Mouse (Mus musculus) cerebellum, adult (tissue): ENCODE results near the gene Tpp2.
"Not testable (repeated sequence)": the region's sequence is repeated elsewhere in the genome, so short reads cannot be mapped to it uniquely, and the experiment has no call there.

Source experiments
- ATAC-seq: cut with Nextera tagmentation; 2 replicates; pipeline ENCODE4 v1.9.2; 2017; ENCODE audit warnings: mild to moderate bottlenecking, moderate library complexity, mixed read lengths; ENCODE audit not compliant: insufficient number of reproducible peaks, low FRiP score, low TSS enrichment

Gene Tpp2

DNA sequence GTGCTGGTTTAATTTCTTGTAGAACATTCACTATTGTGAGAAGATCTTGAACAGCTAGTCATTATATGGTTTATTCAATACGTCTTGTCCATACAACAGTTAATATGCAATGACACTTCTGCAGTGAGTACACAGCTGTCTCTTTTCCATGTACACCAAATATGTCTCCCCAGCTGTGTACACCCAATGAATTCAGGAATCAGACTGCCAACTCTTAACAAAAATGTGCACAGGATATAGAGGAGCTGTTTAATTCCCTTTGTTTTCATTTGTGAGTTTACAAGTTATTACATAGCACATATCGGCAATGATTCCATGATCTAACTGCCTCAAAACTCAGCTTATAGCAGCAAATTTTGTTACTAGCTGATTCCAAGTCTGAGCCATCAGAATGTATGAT is 71.1 kb downstream of the Tpp2 start:
- ATAC-seq, result no peak

DNA sequence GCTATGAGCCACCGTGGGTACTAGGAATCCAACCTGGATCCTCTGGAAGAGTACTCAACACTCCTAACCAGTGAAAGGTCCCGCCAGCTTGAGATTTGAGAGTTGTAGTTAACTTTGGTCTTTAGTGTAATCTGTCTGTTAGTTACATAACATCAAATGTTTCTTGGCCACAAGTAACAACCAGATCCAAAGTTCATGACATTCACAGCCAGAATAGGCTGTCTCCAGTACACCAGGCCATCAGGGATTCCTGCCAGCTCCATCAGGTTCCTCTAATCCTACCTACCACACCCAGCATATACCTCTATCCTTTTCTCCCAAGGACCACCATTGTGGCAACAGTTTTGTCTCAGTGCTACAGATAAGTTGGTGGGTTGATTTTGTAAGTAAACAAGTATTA is 82.1 kb downstream of the Tpp2 start:
- ATAC-seq, result no peak

DNA sequence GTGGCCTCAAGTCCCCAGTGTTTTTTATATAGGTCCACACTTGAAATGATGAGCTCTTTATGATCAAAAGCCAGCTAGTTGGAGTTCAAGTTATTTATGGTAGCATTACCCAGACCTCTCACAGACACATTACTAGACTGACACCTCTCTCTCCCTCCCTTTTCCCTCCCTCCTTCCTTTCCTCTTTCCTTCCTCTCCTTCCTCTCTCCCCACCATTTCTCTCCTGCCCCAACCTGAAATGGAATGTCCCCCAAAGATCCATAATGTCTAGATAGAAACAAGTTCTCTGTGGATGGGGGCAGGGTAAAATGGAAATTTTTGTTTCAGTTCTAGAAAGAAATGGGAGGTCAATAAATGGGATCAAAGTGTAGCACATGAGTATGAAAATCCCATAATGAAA is 86.5 kb downstream of the Tpp2 start, which contains the start of gene Mettl21c:
TSS of gene Mettl21c (minus strand) at position 101 of the 400 bp plus-strand sequence.
- no peak for ATAC-seq

DNA sequence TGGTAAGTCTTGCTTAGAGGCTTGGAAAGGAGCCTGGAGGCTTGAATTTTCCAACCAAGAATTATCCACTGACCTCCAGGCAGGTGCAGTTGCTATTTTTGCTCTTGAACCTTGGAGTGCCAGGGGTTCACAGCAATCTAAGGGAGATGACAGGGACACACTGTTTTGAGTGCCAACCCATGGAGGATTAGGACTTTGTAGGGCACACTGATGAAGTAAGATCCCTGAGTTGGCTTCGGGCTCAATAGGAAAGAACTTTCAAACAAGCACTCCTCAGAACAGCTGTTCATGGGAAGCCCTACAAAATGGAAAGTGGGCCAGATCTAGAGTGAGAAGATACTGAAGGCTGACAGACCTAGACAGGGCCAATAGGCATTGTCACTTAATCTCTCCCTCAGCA is 89.2 kb downstream of the Tpp2 start:
- no peak for ATAC-seq

DNA sequence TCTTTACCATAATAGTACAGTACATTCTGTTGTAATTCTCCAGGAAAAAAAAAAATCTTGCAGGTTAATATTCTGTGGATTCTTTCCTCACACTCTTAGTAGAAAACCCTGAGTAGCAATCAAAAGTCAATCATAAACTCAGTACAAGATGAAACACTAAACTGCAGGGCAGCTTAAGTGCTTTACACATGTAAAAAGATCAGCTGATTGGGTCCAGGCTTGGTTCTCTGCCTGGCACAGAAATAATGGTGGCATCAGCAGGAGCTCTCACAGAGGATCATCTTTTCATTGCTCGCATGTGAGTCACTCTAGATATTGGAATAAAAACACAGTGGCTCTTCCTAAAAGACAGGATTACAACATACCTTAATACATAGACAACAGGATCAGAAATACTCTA is 94.2 kb downstream of the Tpp2 start:
- no peak for ATAC-seq

DNA sequence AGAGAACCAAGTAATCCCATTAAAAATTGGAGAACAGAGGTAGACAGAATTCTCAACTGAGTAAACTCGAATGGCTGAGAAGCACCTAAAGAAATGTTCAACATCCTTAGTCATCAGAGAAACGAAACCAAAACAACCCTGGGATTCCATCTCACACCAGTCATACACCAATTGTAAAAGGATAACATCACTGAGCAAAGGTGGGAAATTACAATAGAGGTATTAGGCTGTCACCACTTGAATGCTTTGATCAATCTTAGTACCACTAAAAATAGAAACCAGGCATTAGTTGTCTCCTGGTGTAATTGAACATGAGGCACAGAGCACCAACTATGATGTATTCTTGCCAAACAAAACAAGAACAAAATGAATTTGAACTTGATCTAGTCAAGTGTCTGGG is 98.8 kb downstream of the Tpp2 start:
- no peak for ATAC-seq

GRCm38 (mm10) chr1:44032948-44033347 is 99.5 kb downstream of the Tpp2 start:
- ATAC-seq, result no peak

GRCm38 (mm10) chr1:44041797-44042554 is 108.5 kb downstream of the Tpp2 start:
- ATAC-seq, result peak; percentile 85

- ATAC-seq, result no peak
Observed at GRCm38 (mm10) chr1:44042555-44042915, 109.1 kb downstream of the Tpp2 start.

DNA sequence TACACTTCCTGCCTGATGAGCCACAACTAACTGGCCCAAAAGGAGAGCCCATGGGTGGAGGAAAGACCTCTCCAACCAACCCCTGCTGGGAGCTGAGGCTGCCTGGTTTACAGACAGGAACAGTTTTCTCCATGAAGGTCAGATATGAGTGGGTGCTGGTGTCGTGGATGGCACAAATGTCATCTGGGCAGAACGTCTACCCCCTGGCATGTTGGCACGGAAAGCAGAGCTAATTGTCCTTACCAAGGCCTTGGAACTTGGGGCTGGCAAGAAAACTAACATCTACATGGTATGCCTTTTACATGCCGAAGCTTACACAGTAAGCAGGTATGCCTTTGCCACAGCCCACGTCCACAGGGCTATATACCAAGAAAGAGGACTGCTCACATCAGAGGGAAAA is 112.2 kb downstream of the Tpp2 start:
- ATAC-seq, result not testable (repeated sequence)

DNA sequence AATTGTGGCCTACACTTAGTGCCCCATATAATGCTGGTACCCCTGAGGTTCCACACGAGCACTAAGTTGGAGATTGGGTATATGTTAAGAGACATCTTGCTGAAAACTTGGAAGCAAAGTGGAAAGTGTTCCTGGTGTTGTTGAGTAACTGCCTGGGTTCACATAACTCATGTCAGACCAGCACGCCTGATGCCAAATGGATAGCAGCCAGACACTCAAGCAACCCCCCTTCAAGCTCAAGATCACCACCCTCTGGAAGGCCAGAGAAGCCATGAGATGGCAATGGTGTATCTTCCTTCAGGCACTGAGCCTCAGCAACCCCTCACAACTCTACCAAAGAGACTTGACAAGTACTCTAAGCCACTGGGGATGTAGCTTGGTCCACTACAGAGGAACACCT is 113.1 kb downstream of the Tpp2 start:
- no peak for ATAC-seq
